Mouse (Mus musculus) splenic B cell, adult 2 months (primary cell): ENCODE data around the gene Mef2b.
A peak's percentile ranks its signal among the peaks of the same experiment; 100 is the strongest.

Source experiments
- DNase-seq: peaks from one replicate; pipeline ENCODE4 v3.0.0-alpha.2; 2011; ENCODE audit warnings: low read depth, low spot score
- H3K27me3 ChIP-seq: 2 replicates; pipeline ENCODE4 v1.6.1; 2012; ENCODE audit warnings: mild to moderate bottlenecking, low read length, moderate library complexity, mixed read lengths; ENCODE audit not compliant: control insufficient read depth, poor library complexity, insufficient read depth, severe bottlenecking
- H3K36me3 ChIP-seq: 2 replicates; pipeline ENCODE4 v1.6.1; 2012; ENCODE audit warnings: mild to moderate bottlenecking, low read length, moderate library complexity, mixed read lengths; ENCODE audit not compliant: control insufficient read depth, poor library complexity, insufficient read depth, severe bottlenecking

Mef2b gene

DNA sequence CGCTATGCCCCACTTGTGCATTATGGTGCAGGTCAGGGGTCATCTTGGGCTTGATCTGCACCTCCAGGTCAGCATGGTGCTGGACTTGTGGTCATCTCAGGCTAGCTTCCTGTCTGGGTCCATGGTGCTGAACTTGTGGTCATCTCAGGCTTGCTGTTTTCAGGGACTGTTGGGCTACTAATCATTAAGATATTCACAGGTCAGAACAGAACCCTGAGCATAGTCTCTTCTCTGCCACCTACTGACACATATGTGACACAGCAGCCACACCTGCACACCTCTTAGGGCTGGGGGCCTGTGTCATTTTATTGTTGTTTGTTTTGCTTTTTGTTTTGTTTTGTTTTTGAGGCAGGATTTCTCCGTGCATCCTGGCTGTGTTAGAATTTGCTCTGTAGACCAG, 16.6 kb upstream of the Mef2b start:
- no peaks in the 10 kb centered on the region for H3K27me3 ChIP-seq
- no peaks in the 10 kb centered on the region for H3K36me3 ChIP-seq
- peak; percentile 57 for DNase-seq

DNA sequence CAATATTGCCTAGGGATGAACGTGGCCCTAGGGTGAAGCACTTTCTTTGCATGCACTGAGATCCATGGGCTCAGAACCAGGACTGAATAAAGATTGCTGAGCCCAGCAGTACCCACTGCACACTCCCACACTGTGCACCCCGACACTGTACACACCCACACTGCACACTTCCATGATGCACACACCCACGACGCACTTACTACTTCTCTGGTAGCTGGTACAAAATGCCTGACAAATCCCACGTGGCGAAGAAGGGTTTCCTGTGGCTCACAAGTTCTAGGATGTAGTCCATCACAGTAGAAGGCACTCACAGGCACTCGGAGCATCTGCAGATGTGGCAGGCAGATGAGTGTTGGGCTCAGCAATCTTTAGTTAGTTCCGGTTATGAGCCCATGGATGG, 14.5 kb upstream of the Mef2b start:
- Histone ChIP-seq H3K36me3 (no peaks in the 10 kb centered on the region), H3K27me3 (no peaks in the 10 kb centered on the region)
- DNase-seq, result no peak

DNA sequence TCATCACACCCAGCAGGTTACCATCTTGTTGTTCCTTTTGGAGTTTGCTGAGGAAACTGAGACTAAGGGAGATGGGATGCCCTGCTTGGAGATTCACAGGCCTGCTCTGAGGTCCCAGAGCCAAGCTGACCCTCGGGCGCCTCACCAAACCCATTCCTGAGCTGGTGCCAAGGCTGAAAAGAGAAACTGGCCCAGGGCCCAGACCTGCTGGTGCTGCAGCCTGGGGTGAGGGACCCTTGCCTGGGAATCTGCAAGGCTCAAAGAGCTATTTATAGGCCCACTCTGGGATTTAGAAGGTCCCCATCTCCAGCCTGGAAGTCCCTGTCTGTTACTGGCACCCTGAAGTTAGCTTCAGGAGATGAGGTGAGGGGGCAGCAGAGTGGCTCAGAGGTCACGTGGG, 11.1 kb upstream of the Mef2b start:
- DNase-seq, result no peak
- no peaks in the 10 kb centered on the region for H3K36me3 ChIP-seq
- H3K27me3 ChIP-seq, result no peaks in the 10 kb centered on the region

DNA sequence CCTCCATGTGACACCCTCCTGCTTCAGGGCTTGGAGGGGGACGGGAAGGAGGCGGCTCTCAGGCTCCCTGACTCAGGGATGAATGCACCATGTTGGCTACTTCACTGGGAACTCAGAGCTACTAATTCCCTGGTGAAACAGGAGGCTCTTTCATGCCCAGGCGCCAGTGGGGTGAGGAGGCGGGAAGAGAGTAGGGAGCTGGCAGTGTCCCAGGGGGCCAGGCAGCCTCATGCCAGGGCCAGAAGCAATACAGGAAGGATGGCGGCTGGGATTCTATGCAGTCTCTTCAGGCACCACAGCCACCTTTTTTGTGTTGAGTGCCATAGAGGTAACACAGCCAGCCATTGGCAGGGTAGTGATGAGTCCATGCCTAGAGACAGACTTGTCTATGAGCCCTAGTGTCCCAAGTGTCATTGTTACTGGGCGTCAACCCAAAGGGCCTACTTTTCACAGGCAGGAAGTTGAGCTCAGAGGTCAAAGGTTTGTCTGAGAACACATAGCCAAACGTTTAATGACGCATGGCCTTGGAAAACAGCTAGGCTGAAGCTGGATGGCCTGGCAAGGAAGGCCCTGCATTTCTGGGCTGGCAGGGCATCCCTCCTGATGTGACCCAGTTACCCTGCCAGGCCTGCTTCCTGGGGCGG, 10.1 kb upstream of the Mef2b start:
- no peaks in the 10 kb centered on the region for H3K27me3 ChIP-seq
- H3K36me3 ChIP-seq, result no peaks in the 10 kb centered on the region; the same call in 1 of the 2 replicates
- no peak for DNase-seq

DNA sequence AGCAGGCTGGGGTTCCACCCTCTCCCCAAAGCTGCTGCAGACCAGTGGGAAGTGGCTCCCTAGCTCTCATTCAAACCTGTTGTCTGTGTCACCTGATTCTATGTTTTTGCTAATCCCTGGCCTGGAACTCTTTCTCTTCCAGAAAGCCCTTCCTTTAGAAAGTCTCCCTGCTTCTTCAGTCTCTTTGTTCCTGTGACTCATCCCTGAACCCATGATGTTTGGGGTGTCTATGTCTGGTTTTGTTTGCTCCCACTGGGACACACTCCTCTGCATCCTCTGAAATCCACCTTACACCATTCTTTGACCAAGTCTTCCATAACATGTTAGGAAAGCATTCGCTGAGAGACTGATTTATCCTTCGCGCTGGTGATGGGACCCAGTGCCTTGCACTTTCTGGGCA, 9.4 kb upstream of the Mef2b start:
- Histone ChIP-seq H3K36me3 (no peaks in the 10 kb centered on the region; the same call in 1 of the 2 replicates), H3K27me3 (no peaks in the 10 kb centered on the region)
- no peak for DNase-seq

DNA sequence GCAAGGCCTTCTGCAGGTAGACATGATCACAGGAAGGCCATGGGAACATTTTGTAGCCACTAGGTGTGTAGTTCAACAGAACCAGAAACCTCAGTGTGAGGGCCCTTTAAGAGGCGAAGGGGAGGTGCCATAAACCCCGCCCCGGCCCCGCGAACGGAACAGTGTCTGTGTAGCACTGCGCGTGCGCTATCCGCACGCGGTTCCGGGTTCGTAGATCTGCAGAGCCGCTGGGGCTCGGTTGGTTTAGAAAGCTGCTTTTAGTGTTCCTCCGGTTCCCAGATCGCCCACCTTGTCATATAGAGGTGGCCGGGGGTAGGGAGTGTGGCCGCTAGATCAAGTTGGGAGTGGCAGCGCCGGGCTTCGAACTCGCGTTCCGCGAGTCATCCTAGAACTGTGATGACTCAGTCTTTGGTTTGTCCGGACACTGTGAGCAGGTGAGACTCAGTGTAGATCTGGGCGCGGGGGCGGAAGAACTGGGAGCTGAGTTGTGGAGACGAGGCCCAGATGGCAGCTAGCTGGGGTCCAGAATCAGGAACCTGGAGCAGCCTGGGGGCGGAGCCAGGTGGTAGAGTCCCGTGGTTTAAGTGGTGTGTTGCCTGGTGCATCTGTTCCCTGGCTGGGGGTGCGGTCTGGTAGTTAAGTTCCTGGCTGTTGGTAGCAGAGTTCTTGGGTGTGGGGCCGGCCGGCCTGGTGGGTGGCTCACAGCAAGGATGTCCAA, 8.2 kb upstream of the Mef2b start, which contains the start of gene Nr2c2ap:
TSS of gene Nr2c2ap (plus strand) at position 168 of the 718 bp plus-strand sequence.
- peak; percentile 95 for DNase-seq
- no peaks in the 10 kb centered on the region for H3K27me3 ChIP-seq

DNA sequence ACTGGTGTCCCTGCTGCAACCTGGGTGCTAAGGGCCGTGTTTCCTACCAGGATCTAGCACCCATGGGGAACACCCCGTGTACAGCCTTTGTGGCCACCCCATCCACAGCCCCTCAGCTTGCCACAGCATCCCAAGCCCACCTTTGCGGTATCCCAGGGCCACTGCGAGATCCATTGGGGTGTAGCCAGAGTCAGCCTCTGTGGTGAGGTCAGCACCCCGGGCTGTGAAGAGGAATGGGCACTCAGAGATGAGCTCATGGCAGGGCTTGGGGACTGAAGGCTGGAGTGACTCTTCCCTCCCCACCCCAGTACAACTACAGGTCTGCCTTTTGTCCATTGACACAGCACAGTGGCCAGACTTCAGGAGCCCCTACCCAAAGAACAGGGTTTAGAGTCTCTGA, 5.4 kb upstream of the Mef2b start:
- H3K36me3 ChIP-seq, result no peaks in the 10 kb centered on the region; the same call in 1 of the 2 replicates
- no peaks in the 10 kb centered on the region for H3K27me3 ChIP-seq
- DNase-seq, result no peak

More for the DNA sequence above, 8.2 kb upstream of the Mef2b start, which contains the start of gene Nr2c2ap:
- H3K36me3 ChIP-seq, result no peaks in the 10 kb centered on the region; the same call in 1 of the 2 replicates

DNA sequence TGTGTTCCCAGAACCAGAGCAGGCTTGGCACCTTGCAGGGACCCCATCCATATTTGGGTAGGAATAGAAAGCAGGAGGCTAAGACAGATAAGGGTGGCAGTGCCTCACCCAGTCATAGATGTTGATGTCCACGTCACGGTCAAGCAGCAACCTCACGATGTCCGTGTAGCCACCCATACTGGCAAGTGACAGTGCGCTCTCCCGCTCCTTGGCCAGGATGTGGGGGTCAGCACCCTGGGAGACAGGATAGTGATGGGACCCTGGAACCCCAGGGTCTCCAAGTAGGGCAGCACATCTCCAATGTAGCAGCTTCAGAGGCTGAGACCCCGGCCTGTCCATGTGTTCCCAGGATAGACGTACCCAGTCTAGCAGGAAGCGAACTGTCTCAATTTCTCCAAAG, 4.6 kb upstream of the Mef2b start:
- Histone ChIP-seq H3K27me3 (no peaks in the 10 kb centered on the region), H3K36me3 (no peaks in the 10 kb centered on the region; the same call in 1 of the 2 replicates)
- DNase-seq, result no peak

DNA sequence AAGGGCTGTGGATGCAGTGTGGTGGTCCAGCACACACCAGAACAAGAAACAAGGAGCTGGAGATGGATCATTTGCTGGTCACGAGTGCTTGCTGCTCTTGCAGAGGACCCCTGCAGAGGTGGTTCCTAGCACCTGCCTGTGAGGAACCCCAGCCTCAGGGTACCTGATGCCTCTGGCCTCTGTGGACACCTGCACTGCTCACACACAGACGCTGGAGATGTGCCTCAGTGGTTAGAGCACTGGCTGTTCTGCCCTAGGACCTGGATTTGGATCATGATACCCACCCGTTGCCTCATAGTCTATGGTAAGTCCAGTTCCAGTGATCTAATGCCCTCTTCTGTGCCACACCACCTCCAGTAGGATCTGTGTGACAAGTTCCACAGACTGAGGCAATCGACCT, 2.9 kb upstream of the Mef2b start:
- Histone ChIP-seq H3K27me3 (no peaks in the 10 kb centered on the region), H3K36me3 (no peaks in the 10 kb centered on the region; the same call in 1 of the 2 replicates)
- no peak for DNase-seq

DNA sequence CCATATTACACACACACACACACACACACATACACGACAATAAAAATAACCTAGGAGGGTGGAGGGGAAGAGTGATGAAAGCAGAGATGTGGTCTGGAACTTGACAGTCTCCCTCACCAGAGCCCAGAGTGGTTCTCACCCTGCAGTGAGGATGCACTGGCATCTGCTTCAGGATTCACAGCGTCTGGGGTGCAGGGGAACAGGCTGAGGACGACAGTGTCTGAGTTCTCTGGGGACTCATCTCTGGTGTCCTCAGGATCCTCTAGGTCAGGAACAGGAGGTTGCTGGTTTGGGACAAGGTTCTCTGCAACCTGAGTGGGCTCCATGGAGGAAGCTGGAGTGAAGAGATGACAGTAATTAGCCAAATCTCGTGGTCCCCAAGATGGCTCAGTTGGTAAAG, 1.6 kb upstream of the Mef2b start:
- peaks cover 1% of the 10 kb centered on the region for H3K36me3 ChIP-seq
- H3K27me3 ChIP-seq, result no peaks in the 10 kb centered on the region
- DNase-seq, result no peak

DNA sequence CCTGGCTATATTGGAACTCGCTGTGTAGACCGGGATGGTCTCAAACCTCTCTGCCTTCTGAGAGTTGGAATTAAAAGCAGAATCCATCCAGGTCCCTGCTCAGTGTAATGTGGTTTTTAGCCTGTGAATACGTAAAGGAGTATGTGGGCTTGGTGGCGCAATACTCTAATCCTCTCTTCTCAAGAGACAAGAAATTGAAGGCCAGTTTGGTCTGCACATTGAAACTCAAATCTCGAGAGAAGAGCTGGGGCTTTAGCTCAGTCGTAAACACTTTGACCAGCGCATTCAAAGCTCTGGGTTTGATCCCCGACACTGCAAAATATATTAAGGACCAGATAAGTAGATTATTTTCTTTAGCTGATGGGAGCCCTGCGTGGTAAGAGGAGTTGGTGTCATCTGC, 470 bp downstream of the Mef2b start:
- no peak for DNase-seq
- H3K36me3 ChIP-seq, result peaks cover 1% of the 10 kb centered on the region
- no peaks in the 10 kb centered on the region for H3K27me3 ChIP-seq

DNA sequence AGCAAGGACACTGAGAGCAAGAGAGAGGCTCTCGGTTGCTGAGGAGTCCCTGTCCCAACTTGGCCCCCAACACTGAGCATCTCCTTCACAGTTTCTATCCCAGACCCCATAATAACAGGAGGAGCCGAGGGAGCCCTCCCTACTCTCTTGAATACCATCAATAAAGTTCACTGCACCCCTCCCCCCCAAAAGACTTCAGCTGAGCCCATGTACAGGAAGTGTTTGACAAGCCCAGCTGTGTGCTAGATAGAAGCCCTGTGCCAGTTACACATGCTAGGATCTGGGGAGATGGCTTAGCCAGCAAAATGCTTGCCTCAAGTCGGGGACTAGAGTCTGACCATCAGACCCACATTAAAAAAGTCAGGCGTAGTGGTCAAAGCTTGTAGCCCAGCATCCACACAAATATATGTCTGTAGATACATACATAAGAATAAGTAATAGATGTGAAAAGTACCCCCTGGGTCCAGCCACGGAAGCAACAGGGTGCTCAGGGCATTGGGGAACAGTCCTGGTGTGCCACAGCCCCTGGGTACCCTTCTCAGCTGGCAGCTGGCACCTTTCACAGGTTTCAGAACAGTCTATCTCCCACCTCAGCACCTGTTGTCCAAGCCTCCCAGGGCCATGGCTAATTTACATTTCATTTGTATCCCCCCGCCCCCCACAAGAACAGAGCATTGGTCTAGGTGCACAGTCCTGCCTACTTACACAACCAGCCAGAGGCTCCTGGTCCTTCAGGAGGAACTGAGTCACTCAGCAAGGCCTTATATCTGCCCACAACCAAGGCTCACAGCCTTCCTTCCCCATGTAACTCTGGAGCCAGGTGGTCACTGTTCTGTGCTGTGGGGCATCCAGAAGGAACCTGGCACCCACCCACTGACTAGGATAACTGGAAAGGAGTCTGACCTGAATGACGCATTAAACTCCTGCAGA, 8.4 kb downstream of the Mef2b start:
- H3K27me3 ChIP-seq, result no peaks in the 10 kb centered on the region
- no peak for DNase-seq
- H3K36me3 ChIP-seq, result peaks cover 2% of the 10 kb centered on the region; the same call in 1 of the 2 replicates

DNA sequence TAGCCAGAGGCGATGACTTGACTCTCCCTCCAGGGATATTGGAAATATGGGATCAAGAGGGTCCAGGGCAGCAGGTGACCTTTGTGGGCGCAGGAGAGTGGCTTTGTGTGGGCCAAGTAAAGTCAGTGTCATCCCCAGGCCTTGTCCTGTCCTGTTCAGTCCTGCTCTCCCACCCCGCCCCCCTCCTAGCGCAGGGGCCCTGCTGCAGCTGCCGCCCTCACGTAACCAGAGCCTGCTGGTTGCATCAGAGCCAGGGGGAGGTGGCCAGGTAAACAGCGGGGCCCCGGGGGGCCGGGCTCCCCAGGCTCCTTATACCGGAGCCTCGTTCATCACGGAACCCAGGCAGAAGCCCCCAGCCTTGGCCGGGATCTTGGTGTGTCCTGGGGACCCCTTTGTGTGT, 10.6 kb downstream of the Mef2b start:
- no peaks in the 10 kb centered on the region for H3K27me3 ChIP-seq
- no peak for DNase-seq

DNA sequence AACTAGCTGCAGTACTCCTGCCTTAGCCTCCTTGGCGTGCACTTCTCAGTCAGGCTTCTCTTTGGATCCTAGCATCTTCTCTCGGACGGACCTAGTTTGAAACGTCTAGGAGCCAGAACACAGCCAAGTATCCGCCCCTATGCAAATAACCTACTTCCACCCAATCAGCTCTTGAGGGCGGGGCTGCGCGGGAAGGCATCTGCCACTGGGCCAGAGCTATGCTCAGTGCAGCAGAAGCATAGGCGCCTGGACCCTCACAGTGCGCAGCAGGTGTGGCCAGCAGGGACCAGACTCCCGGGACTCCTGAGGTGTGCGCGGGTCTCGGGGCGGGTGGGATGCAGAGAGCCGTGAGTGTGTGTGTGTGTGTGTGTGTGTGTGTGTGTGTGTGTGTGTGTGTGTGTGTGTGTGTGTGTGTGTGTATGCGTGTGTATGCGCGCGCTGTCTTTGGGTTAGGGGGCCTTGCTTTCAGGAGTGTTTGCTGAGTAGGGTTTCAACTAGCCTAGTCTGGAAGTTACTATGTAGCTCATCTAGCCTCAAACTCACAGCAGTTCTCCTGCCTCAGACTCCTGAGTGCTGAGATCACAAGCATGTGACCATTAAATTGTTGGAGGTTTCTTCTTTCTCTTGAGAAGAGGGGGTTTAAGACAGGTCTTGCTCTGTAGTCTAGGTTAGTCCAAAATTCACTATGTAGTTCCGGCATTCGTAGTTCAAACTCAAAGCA, 13.2 kb downstream of the Mef2b start:
- peak; percentile 85 for DNase-seq

More for the DNA sequence above, 10.6 kb downstream of the Mef2b start:
- peaks cover 2% of the 10 kb centered on the region; the same call in 1 of the 2 replicates for H3K36me3 ChIP-seq

More for the DNA sequence above, 13.2 kb downstream of the Mef2b start:
- Histone ChIP-seq H3K27me3 (no peaks in the 10 kb centered on the region), H3K36me3 (no peaks in the 10 kb centered on the region)
